Mouse (Mus musculus): ENCODE results near the gene Wdr43. TPM values are rescaled to one million over a fixed set of nuclear protein-coding genes. Genes with fewer than 3 reads are reported as not detected.
"Not testable (repeated sequence)": the region's sequence is repeated elsewhere in the genome, so short reads cannot be mapped to it uniquely, and the experiment has no call there.

Gene Wdr43
- polyA plus RNA-seq, 1 experiment: 0.56 TPM

GRCm38 (mm10) chr17:71633350-71633749 lies 17.7 kb downstream of the Wdr43 start:
- H3K36me3 ChIP-seq (ENCODE audit: control insufficient read depth): peaks cover 89% of the 10 kb centered on the region
- H3K4me3 ChIP-seq (replicated peaks): no peak overlapping the region
- TF ChIP-seq GATA1 (IDR thresholded peaks at IDR 0.05; ENCODE audit: low read length) (no peak), TAL1 (IDR thresholded peaks at IDR 0.05; ENCODE audit: low read length) (no peak)
- no peaks in the 10 kb centered on the region for H3K4me1 ChIP-seq (ENCODE audit: control insufficient read depth)
- no peaks in the 10 kb centered on the region for H3K9me3 ChIP-seq (ENCODE audit: control insufficient read depth, low read length)
- H3K27me3 ChIP-seq (ENCODE audit: control insufficient read depth): no peaks in the 10 kb centered on the region

GRCm38 (mm10) chr17:71636786-71637185 lies 21.1 kb downstream of the Wdr43 start:
- Histone ChIP-seq H3K36me3 (ENCODE audit: control insufficient read depth) (peaks cover 88% of the 10 kb centered on the region), H3K4me3 (replicated peaks) (no peak overlapping the region), H3K27me3 (ENCODE audit: control insufficient read depth) (no peaks in the 10 kb centered on the region)

GRCm38 (mm10) chr17:71637750-71638265 lies 22.1 kb downstream of the Wdr43 start:
- no peak overlapping the region for H3K4me3 ChIP-seq (replicated peaks)
- no peaks in the 10 kb centered on the region for H3K9me3 ChIP-seq (ENCODE audit: control insufficient read depth, low read length)
- no peaks in the 10 kb centered on the region for H3K27me3 ChIP-seq (ENCODE audit: control insufficient read depth)
- no peaks in the 10 kb centered on the region for H3K4me1 ChIP-seq (ENCODE audit: control insufficient read depth)
- TF ChIP-seq TAL1 (IDR thresholded peaks at IDR 0.05; ENCODE audit: low read length) (no peak), GATA1 (IDR thresholded peaks at IDR 0.05; ENCODE audit: low read length) (no peak)
- peaks cover 91% of the 10 kb centered on the region for H3K36me3 ChIP-seq (ENCODE audit: control insufficient read depth)

More at GRCm38 (mm10) chr17:71636786-71637185, 21.1 kb downstream of the Wdr43 start:
- H3K4me1 ChIP-seq (ENCODE audit: control insufficient read depth): no peaks in the 10 kb centered on the region
- no peak for TF ChIP-seq GATA1 (IDR thresholded peaks at IDR 0.05; ENCODE audit: low read length)
- TF ChIP-seq TAL1 (IDR thresholded peaks at IDR 0.05; ENCODE audit: low read length): no peak
- no peaks in the 10 kb centered on the region for H3K9me3 ChIP-seq (ENCODE audit: control insufficient read depth, low read length)

- peaks cover 87% of the 10 kb centered on the region for H3K36me3 ChIP-seq (ENCODE audit: control insufficient read depth)
- H3K27me3 ChIP-seq (ENCODE audit: control insufficient read depth); H3K9me3 ChIP-seq (ENCODE audit: control insufficient read depth, low read length); H3K4me3 ChIP-seq (replicated peaks); H3K4me1 ChIP-seq (ENCODE audit: control insufficient read depth): not testable (repeated sequence)
Measured at GRCm38 (mm10) chr17:71639056-71639455, 23.4 kb downstream of the Wdr43 start.

GRCm38 (mm10) chr17:71640421-71641085 lies 24.9 kb downstream of the Wdr43 start:
- H3K36me3 ChIP-seq (ENCODE audit: control insufficient read depth): peaks cover 87% of the 10 kb centered on the region

GRCm38 (mm10) chr17:71642190-71642589 lies 26.5 kb downstream of the Wdr43 start:
- H3K4me1 ChIP-seq (ENCODE audit: control insufficient read depth): no peaks in the 10 kb centered on the region
- H3K27me3 ChIP-seq (ENCODE audit: control insufficient read depth): no peaks in the 10 kb centered on the region
- no peaks in the 10 kb centered on the region for H3K9me3 ChIP-seq (ENCODE audit: control insufficient read depth, low read length)
- TF ChIP-seq GATA1 (IDR thresholded peaks at IDR 0.05; ENCODE audit: low read length) (no peak), TAL1 (IDR thresholded peaks at IDR 0.05; ENCODE audit: low read length) (no peak)
- H3K4me3 ChIP-seq (replicated peaks): no peak overlapping the region
- peaks cover 82% of the 10 kb centered on the region for H3K36me3 ChIP-seq (ENCODE audit: control insufficient read depth)

More at GRCm38 (mm10) chr17:71640421-71641085, 24.9 kb downstream of the Wdr43 start:
- Histone ChIP-seq H3K9me3 (ENCODE audit: control insufficient read depth, low read length) (no peaks in the 10 kb centered on the region), H3K27me3 (ENCODE audit: control insufficient read depth) (no peaks in the 10 kb centered on the region), H3K4me1 (ENCODE audit: control insufficient read depth) (no peaks in the 10 kb centered on the region), H3K4me3 (replicated peaks) (no peak overlapping the region)
- TF ChIP-seq GATA1 (IDR thresholded peaks at IDR 0.05; ENCODE audit: low read length) (no peak), TAL1 (IDR thresholded peaks at IDR 0.05; ENCODE audit: low read length) (no peak)

GRCm38 (mm10) chr17:71650011-71650410 lies 34.3 kb downstream of the Wdr43 start:
- no peak overlapping the region for H3K4me3 ChIP-seq (replicated peaks)
- no peaks in the 10 kb centered on the region for H3K27me3 ChIP-seq (ENCODE audit: control insufficient read depth)
- H3K9me3 ChIP-seq (ENCODE audit: control insufficient read depth, low read length): no peaks in the 10 kb centered on the region
- peaks cover 79% of the 10 kb centered on the region for H3K36me3 ChIP-seq (ENCODE audit: control insufficient read depth)
- no peak for TF ChIP-seq TAL1 (IDR thresholded peaks at IDR 0.05; ENCODE audit: low read length)
- no peak for TF ChIP-seq GATA1 (IDR thresholded peaks at IDR 0.05; ENCODE audit: low read length)
- no peaks in the 10 kb centered on the region for H3K4me1 ChIP-seq (ENCODE audit: control insufficient read depth)

GRCm38 (mm10) chr17:71652495-71652894 lies 36.8 kb downstream of the Wdr43 start:
- no peaks in the 10 kb centered on the region for H3K9me3 ChIP-seq (ENCODE audit: control insufficient read depth, low read length)
- H3K27me3 ChIP-seq (ENCODE audit: control insufficient read depth): no peaks in the 10 kb centered on the region
- peaks cover 83% of the 10 kb centered on the region for H3K36me3 ChIP-seq (ENCODE audit: control insufficient read depth)
- H3K4me1 ChIP-seq (ENCODE audit: control insufficient read depth): no peaks in the 10 kb centered on the region
- TF ChIP-seq GATA1 (IDR thresholded peaks at IDR 0.05; ENCODE audit: low read length): no peak
- TF ChIP-seq TAL1 (IDR thresholded peaks at IDR 0.05; ENCODE audit: low read length): no peak
- H3K4me3 ChIP-seq (replicated peaks): no peak overlapping the region

GRCm38 (mm10) chr17:71652934-71653333 lies 37.2 kb downstream of the Wdr43 start:
- Histone ChIP-seq H3K9me3 (ENCODE audit: control insufficient read depth, low read length) (no peaks in the 10 kb centered on the region), H3K27me3 (ENCODE audit: control insufficient read depth) (no peaks in the 10 kb centered on the region), H3K4me1 (ENCODE audit: control insufficient read depth) (no peaks in the 10 kb centered on the region), H3K36me3 (ENCODE audit: control insufficient read depth) (peaks cover 86% of the 10 kb centered on the region), H3K4me3 (replicated peaks) (no peak overlapping the region)
- TF ChIP-seq GATA1 (IDR thresholded peaks at IDR 0.05; ENCODE audit: low read length) (no peak), TAL1 (IDR thresholded peaks at IDR 0.05; ENCODE audit: low read length) (no peak)
